Mouse (Mus musculus) CH12.LX (cell line): ENCODE measurements around the gene Kcnh4. TPM values are rescaled to one million over a fixed set of nuclear protein-coding genes. Genes with fewer than 3 reads are reported as not detected.

Experiments used
- DNase-seq: peaks from one replicate; pipeline ENCODE4 v3.0.0-alpha.2; 2013; ENCODE audit errors: extremely low read depth
- H3K27ac ChIP-seq: 2 replicates; pipeline ENCODE4 v1.5.1; 2012; ENCODE audit warnings: low read depth, mild to moderate bottlenecking, control low read depth, moderate library complexity; ENCODE audit not compliant: insufficient read depth
- H3K27me3 ChIP-seq: replicated peaks from 2 replicates; pipeline ENCODE3; 2012; ENCODE audit warnings: inconsistent platforms
- H3K36me3 ChIP-seq, 2 experiments: replicated peaks in 1 of 2; 2 replicates each; pipeline versions ENCODE3 to v1.6.1; 2012; ENCODE audit warnings: inconsistent platforms in 1 of 2, low read length in 1 of 2, mild to moderate bottlenecking in 1 of 2, mixed read lengths in 1 of 2, moderate library complexity in 1 of 2; ENCODE audit not compliant: control insufficient read depth in 1 of 2, insufficient read depth in 1 of 2
- H3K4me1 ChIP-seq, 2 experiments: 2 replicates each; pipeline ENCODE4 v1.6.1; 2012; ENCODE audit warnings: inconsistent platforms in 1 of 2, moderate library complexity in 1 of 2; ENCODE audit not compliant: insufficient read depth in 2 of 2, control insufficient read depth in 1 of 2
- H3K4me2 ChIP-seq: 2 replicates; pipeline ENCODE4 v1.6.1; 2012; ENCODE audit warnings: low read depth, mild to moderate bottlenecking, control low read depth; ENCODE audit not compliant: poor library complexity, insufficient read depth, severe bottlenecking
- H3K4me3 ChIP-seq, 3 experiments: fragments of 150-350 bp in 1 of 3; sonication (generic) in 1 of 3; replicated peaks in 1 of 3; 2 replicates each; pipeline versions ENCODE3 to v1.5.1; 2011 to 2012; ENCODE audit warnings: low read depth in 2 of 3, low read length in 2 of 3, mild to moderate bottlenecking in 2 of 3, moderate library complexity in 2 of 3, control low read depth in 1 of 3, improper control_type of control experiment in 1 of 3, inconsistent platforms in 1 of 3, mixed read lengths in 1 of 3; ENCODE audit not compliant: poor library complexity in 1 of 3
- H3K79me2 ChIP-seq: replicated peaks from 2 replicates; pipeline ENCODE4 v1.6.1; 2012; ENCODE audit warnings: mild to moderate bottlenecking, moderate library complexity; ENCODE audit not compliant: control insufficient read depth, poor library complexity, insufficient read depth, severe bottlenecking; ENCODE audit errors: extremely low read depth
- H3K9ac ChIP-seq: 2 replicates; pipeline ENCODE4 v1.6.1; 2012; ENCODE audit warnings: low read depth, mild to moderate bottlenecking, control low read depth, moderate library complexity; ENCODE audit not compliant: insufficient read depth
- H3K9me3 ChIP-seq: replicated peaks from 2 replicates; pipeline ENCODE3; 2012; ENCODE audit warnings: low read length, inconsistent platforms, mixed read lengths
- BHLHE40 ChIP-seq: IDR thresholded peaks from 2 replicates; pipeline ENCODE4 v1.6.1; 2011; ENCODE audit warnings: mild to moderate bottlenecking, low read depth, low read length, improper control_type of control experiment
- CHD1 ChIP-seq: IDR thresholded peaks from 2 replicates; pipeline ENCODE4 v1.6.1; 2012; ENCODE audit warnings: low read depth, low read length, improper control_type of control experiment, inconsistent platforms
- CTCF ChIP-seq, 2 experiments: IDR thresholded peaks in 1 of 2; conservative IDR thresholded peaks in 1 of 2; 2 replicates each; pipeline ENCODE4 v1.5.1; 2011 to 2012; ENCODE audit warnings: low read depth in 2 of 2, low read length in 2 of 2, improper control_type of control experiment in 1 of 2, inconsistent platforms in 1 of 2, mild to moderate bottlenecking in 1 of 2, moderate library complexity in 1 of 2
- ETS1 ChIP-seq: conservative IDR thresholded peaks from 2 replicates; pipeline ENCODE4 v1.6.1; 2012; ENCODE audit warnings: low read depth, mild to moderate bottlenecking, inconsistent platforms, low read length, improper control_type of control experiment, moderate library complexity
- GABPA ChIP-seq: IDR thresholded peaks from 2 replicates; pipeline ENCODE4 v1.6.1; 2012; ENCODE audit warnings: low read depth, low read length, improper control_type of control experiment, inconsistent platforms; ENCODE audit not compliant: insufficient replicate concordance
- IRF4 ChIP-seq: IDR thresholded peaks from 2 replicates; pipeline ENCODE4 v1.6.1; 2014; ENCODE audit warnings: low read depth, mild to moderate bottlenecking, inconsistent platforms, low read length, improper control_type of control experiment
- JUND ChIP-seq: conservative IDR thresholded peaks from 2 replicates; pipeline ENCODE4 v1.6.1; 2011; ENCODE audit warnings: low read depth, low read length, improper control_type of control experiment
- MAX ChIP-seq: IDR thresholded peaks from 2 replicates; pipeline ENCODE4 v1.6.1; 2011; ENCODE audit warnings: low read length, improper control_type of control experiment
- MEF2A ChIP-seq: IDR thresholded peaks from 2 replicates; pipeline ENCODE4 v1.6.1; 2014; ENCODE audit warnings: low read depth, mild to moderate bottlenecking, inconsistent platforms, low read length, improper control_type of control experiment, borderline replicate concordance
- MXI1 ChIP-seq: IDR thresholded peaks from 2 replicates; pipeline ENCODE4 v1.6.1; 2011; ENCODE audit warnings: mild to moderate bottlenecking, low read depth, low read length, improper control_type of control experiment
- NRF1 ChIP-seq: IDR thresholded peaks from 2 replicates; pipeline ENCODE4 v1.6.1; 2014; ENCODE audit warnings: low read depth, mild to moderate bottlenecking, inconsistent platforms, low read length, improper control_type of control experiment, moderate library complexity
- PAX5 ChIP-seq: IDR thresholded peaks from 2 replicates; pipeline ENCODE4 v1.6.1; 2012; ENCODE audit warnings: low read length, inconsistent platforms, mixed read lengths
- SMC3 ChIP-seq: IDR thresholded peaks from 2 replicates; pipeline ENCODE4 v1.6.1; 2011; ENCODE audit warnings: low read depth, low read length, improper control_type of control experiment
- TBP ChIP-seq: conservative IDR thresholded peaks from 2 replicates; pipeline ENCODE4 v1.6.1; 2011; ENCODE audit warnings: low read depth, low read length, improper control_type of control experiment
- TCF12 ChIP-seq: IDR thresholded peaks from 2 replicates; pipeline ENCODE4 v1.6.1; 2014; ENCODE audit warnings: low read depth, mild to moderate bottlenecking, inconsistent platforms, low read length, improper control_type of control experiment
- UBTF ChIP-seq: IDR thresholded peaks from 2 replicates; pipeline ENCODE4 v1.6.1; 2012; ENCODE audit warnings: low read depth, mild to moderate bottlenecking, inconsistent platforms, low read length, improper control_type of control experiment, moderate library complexity
- USF1 ChIP-seq: IDR thresholded peaks from 2 replicates; pipeline ENCODE4 v1.6.1; 2014; ENCODE audit warnings: low read depth, mild to moderate bottlenecking, inconsistent platforms, low read length, improper control_type of control experiment
- ZC3H11A ChIP-seq: IDR thresholded peaks from 2 replicates; pipeline ENCODE4 v1.6.1; 2012; ENCODE audit warnings: low read depth, mild to moderate bottlenecking, inconsistent platforms, low read length, improper control_type of control experiment
- ZNF384 ChIP-seq: IDR thresholded peaks from 2 replicates; pipeline ENCODE4 v1.6.1; 2012; ENCODE audit warnings: low read depth, low read length, improper control_type of control experiment, inconsistent platforms
- dilution Hi-C: fragments of 300-500 bp; cut with MboI; formaldehyde crosslinking; loops from 2 replicates; pipeline ENCODE4 v1.14.3; 2020; ENCODE audit warnings: low sequenced_read_pairs; ENCODE audit not compliant: extremely low pct_unique_long_range_greater_than_20kb, extremely low pct_ligation_motif_present
- in situ Hi-C: fragments of 300-500 bp; cut with MboI; formaldehyde crosslinking; loops from 3 replicates; pipeline ENCODE4 v1.14.3; 2019; ENCODE audit warnings: low sequenced_read_pairs, low pct_ligation_motif_present, low pct_unique_long_range_greater_than_20kb, mixed read lengths
- polyA plus RNA-seq: library from polyadenylated mRNA; unstranded; fragments of >175 nt; gene quantifications from 2 replicates; pipeline ENCODE4 v1.2.1, GENCODE M21; 2012; ENCODE audit warnings: low read depth; ENCODE audit not compliant: insufficient read length
- total RNA-seq, 2 experiments: library from RNA; depleted of rRNA; stranded (reverse); fragments of 300-350 nt in 1 of 2; fragments of >200 nt in 1 of 2; gene quantifications; 2 replicates each; pipeline ENCODE4 v1.2.3; 2012 to 2014

The Kcnh4 gene
- total and polyA plus RNA-seq, 3 experiments, result 0.87 to 4.0 (median 2.2) TPM

- dilution Hi-C loops, result no loop called here
These were observed 20.5 kb upstream of the Kcnh4 start for GRCm38 (mm10) chr11:100780247-100780646.

GRCm38 (mm10) chr11:100778069-100778468, 18.3 kb upstream of the Kcnh4 start:
- dilution Hi-C loops (no loop called here), in situ Hi-C loops (no loop called here)
- H3K9me3 ChIP-seq, result no peaks in the 10 kb centered on the region
- no peak overlapping the region for H3K4me2 ChIP-seq
- peaks cover 4 to 37% of the 10 kb centered on the region in 2 experiments for H3K4me1 ChIP-seq
- DNase-seq, result no peak
- no peak overlapping the region for H3K27ac ChIP-seq
- no peak overlapping the region for H3K4me3 ChIP-seq
- H3K9ac ChIP-seq, result no peak overlapping the region
- peaks cover 11 to 36% of the 10 kb centered on the region in 2 experiments for H3K36me3 ChIP-seq
- no peak for TF ChIP-seq ZC3H11A
- peak in 1 of 2 experiments; percentile 21; a peak in 1 of 4 replicates for TF ChIP-seq CTCF (conservative IDR thresholded peaks at IDR 0.05 in 1 of 2, IDR thresholded peaks at IDR 0.05 in 1 of 2; ENCODE audit: low read depth in 2 of 2, low read length in 2 of 2)
- no peaks in the 10 kb centered on the region for H3K27me3 ChIP-seq
- no peaks in the 10 kb centered on the region for H3K79me2 ChIP-seq

More at GRCm38 (mm10) chr11:100780247-100780646, 20.5 kb upstream of the Kcnh4 start:
- TF ChIP-seq ZNF384 (no peak), SMC3 (no peak), TCF12 (no peak), NRF1 (no peak), ETS1 (no peak)
- TF ChIP-seq, all 38 proteins: peak for 0
- Histone ChIP-seq H3K9me3 (no peaks in the 10 kb centered on the region), H3K27me3 (no peaks in the 10 kb centered on the region), H3K36me3 (peaks cover 16 to 53% of the 10 kb centered on the region in 2 experiments), H3K9ac (no peak overlapping the region), H3K4me1 (peaks cover 4 to 21% of the 10 kb centered on the region in 2 experiments), H3K79me2 (no peaks in the 10 kb centered on the region), H3K4me3 (no peak overlapping the region), H3K27ac (no peak overlapping the region), H3K4me2 (no peak overlapping the region)
- in situ Hi-C loops, result no loop called here
- DNase-seq, result no peak

- H3K36me3 ChIP-seq, result peaks cover 0 to 16% of the 10 kb centered on the region in 2 experiments
- TF ChIP-seq TBP (peak; percentile 94), UBTF (peak; percentile 98), MXI1 (no peak), MEF2A (no peak), GABPA (no peak), MAX (0 out of 2 replicates have a peak, but pooled peaks have one; percentile 29), BHLHE40 (0 out of 2 replicates have a peak, but pooled peaks have one; percentile 15), ETS1 (peak; percentile 43), JUND (0 out of 2 replicates have a peak, but pooled peaks have one; percentile 15), IRF4 (peak; percentile 26; the same call in 1 of the 2 replicates), ZNF384 (no peak), PAX5 (no peak), CHD1 (no peak), USF1 (no peak)
- TF ChIP-seq, all 38 proteins: peak for 7
- H3K9ac ChIP-seq, result no peak overlapping the region
- H3K4me1 ChIP-seq, result peaks cover 4 to 37% of the 10 kb centered on the region in 2 experiments
- no peak overlapping the region for H3K4me3 ChIP-seq
- no peaks in the 10 kb centered on the region for H3K27me3 ChIP-seq
- DNase-seq, result peak; percentile 82
- dilution Hi-C loops (no loop called here), in situ Hi-C loops (no loop called here)
- H3K4me2 ChIP-seq, result peak overlapping the region; percentile 19; the same call in 1 of the 2 replicates
- H3K27ac ChIP-seq, result peak overlapping the region; percentile 9
- no peaks in the 10 kb centered on the region for H3K9me3 ChIP-seq
- H3K79me2 ChIP-seq, result no peaks in the 10 kb centered on the region
These were observed 16.2 kb upstream of the Kcnh4 start for GRCm38 (mm10) chr11:100775921-100776320.
